Mouse (Mus musculus): ENCODE measurements around the gene Rgs14.
A peak's percentile ranks its signal among the peaks of the same experiment; 100 is the strongest.

Rgs14 gene

DNA sequence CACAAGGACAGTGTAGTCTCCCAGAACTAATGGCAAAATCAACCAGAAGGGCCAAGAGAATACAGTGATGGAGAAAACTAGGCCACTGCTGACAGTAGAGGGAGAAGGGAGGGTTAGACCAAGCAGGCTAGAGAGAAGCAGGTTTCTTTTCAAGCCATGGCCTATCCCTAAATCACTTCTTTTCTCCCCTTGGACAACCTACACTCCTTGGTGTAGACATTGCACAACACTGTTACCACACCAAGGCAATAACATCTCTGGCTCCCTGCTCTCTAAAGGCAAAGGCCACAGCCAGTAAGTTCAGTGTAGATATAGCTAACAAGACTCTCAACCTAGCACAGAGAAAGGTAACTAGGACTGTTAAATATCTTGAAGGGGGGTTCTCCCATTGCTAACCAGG lies 8.4 kb upstream of the Rgs14 start:
- DNase-seq = no peak

DNA sequence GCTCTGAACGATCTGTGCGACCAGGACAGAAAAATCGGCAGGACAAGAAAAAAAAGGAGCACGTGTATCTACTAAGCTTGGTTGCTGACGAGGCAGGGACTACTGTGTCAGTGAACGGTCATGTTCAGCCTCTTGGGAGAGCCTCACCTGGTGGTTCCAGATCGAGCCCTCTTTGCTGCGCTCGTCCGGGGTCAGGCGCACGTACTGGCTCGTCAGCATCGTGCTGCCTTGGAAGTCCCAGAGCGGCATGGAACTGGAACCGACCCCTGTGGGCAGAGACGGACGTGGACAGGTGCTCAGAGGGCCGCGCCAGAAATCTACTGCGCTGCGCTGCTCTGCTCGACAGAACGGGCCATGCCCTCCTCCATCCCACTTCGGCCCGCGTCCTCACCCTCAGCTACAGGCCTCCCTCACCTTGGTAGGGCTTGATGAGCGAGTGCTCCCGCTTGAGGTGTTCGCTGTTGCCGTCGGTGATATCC lies 7.5 kb upstream of the Rgs14 start:
- DNase-seq = peak; percentile 29

DNA sequence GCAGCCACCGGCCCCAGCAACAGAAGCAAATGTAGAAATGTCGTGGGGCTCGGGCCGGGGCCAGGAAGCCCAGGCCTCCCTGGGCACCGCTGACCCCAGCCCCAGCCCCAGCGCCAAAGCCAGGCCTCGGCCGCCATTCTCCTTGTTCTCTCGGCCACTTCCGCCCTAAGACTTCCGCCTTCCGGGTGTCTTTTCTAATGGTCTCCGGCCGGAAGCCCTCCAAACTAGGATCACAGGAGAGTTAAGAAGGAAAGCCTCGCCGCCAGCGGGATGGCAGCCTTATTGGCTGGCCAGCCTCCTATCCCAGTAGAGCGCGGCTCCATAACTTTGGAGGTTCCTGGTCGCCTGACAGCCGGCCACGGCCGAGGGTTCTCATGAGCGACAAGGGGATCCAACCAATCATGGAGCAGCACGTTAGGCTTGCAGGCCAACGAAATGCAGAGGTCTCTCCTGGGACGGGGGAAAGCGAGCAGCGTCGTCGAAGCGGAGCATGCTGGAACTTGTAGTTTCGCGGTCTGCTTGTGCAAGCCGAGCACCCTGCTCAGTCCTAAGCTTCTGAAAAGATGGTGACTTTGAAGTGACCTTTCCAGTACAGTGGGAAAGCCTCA lies 7.0 kb upstream of the Rgs14 start, which contains the start of gene Lman2:
Lman2 (minus strand) TSS at position 331 of the 608 bp plus-strand sequence.
- peak; percentile 99 for DNase-seq

DNA sequence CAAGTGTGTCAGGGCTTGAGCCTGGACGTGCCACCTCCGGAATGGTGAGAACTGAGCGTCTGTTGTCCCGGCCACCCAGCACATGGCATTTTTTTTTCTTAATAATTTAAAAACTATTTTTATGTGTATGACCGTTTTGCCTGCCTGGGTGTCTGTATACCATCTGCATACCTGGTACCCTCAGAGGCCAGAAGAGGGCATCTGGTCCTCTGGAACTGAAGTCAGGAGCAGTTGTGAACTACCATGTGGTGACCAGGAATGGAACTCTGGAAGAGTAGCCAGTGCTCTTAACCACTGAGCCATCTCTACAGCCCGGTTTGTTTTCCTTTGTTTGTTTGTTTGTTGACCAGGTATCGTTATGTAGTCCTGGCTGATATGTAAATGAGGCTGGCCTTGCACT lies 1.1 kb upstream of the Rgs14 start:
- DNase-seq = peak; percentile 50

DNA sequence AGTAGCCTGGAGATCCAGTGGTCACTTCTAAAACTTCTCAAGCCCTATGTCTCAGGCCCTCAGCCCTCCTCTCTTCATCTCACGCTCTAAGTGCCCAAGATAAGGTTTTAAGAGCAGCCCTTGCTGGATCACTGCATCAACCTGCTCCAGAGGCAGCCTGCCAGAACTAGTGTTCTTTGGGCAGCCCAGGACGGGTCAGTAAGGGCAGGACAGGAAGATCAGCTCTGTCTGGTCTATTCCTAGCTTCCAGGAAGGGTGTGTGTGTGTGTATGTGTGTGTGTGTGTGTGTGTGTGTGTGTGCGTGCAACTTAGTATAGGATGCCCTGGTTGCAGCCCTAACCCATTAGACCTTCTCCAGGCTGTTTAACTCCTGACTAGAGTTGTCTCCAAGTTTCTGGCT lies 702 bp downstream of the Rgs14 start:
- peak; percentile 77 for DNase-seq

DNA sequence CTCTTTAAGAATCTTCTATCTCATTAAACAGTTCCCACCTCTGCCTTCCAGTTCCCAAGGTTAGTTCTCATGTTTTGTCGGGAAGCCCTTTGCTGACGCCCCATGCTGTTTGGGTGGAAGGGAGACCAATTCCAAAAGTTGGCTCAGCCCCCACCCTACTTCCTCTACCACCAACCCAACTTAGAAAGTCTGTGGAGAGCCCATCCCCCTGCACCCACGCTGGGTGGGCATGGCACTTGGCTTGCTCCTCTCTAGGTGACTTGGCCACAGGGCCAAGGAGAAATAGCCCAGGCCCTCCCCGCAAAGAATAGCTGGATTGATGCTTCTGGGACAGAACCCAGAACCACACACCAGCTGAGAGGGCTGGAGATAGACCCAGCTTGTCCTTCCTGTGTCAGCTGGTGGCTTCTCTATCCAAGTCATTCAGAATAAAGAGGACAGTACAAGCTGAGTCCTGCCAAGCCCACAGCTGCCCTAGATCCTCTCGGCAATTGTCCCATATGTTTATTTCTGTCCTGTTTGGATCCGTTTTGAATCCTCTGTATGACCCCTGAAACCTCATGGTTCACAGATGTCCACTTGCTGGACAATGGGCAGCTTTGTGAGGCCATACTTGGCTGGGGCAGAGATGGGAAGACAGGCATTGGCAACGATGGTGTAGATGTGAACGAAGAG lies 1.6 kb downstream of the Rgs14 start:
- DNase-seq = no peak

DNA sequence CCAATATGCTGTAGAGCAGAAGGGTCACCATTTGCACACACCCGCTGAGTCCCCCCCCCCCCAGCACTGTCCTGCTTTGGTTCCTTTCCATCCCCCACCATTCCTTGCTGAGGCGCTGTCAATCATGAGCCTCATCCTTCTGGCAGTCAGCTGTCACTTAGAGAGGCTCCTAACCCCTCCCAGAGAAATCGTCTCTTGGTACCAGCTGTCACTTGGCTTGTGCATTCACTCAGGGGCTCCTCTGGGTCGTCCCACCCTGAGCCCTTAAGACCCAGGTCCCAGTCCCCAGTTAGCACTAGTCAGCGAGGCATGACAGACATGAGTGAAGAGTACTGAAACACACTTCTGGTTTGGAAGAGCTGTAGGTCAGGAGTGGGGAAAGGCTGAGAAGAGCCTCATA lies 2.2 kb downstream of the Rgs14 start:
- DNase-seq = no peak

DNA sequence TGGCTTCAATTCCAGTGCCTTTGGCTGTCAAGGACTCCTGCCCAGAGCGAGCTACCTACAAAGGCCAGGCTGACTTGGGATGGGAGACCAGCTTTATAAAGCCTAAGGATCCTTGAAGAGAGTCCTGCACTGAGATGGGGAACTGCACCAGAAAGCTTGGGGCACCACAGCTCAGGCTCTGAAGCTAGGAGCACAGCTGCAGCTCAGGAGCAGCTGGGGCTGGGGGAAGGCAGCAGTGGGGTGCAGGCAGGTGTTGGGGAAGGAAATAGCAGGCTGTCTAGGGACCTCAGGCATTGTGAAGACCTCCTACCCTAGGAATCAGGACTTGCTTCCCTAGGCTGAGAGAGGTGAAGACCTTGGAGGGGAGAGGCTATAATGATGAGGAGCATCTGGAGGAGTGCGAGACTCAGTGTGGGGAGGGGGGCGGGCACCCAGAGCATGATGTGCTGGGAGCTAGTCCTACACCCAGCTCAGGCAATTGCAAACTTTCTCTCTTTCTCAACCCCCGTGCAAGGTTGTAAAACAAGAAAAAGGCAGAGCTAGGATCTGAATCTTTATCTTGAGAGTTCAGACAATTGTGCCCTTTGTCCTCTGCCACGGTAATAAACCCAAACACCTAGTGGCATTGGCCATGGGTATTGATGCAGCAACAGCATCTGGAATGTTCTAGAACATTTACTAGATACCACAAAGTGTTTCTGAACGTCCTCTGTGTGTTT lies 4.8 kb downstream of the Rgs14 start:
- no peak for DNase-seq

DNA sequence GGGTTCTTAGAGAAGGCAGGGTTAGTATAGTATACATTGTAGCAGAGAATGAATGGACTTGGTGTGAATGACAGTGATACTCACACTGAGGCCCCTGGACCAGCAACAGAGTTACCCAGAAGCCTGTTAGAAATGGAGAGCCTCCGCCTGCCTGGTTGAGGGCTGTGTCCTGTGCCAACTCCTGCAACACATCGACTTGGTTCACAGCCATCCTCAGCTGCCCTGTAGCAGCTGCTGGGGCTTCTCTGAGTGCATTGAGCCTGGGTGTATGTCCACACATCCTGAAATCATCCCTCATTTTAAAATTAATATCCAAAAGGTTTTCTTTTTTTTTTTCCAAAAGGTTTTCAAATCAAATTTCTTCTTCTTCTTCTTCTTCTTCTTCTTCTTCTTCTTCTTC lies 6.3 kb downstream of the Rgs14 start:
- no peak for DNase-seq

DNA sequence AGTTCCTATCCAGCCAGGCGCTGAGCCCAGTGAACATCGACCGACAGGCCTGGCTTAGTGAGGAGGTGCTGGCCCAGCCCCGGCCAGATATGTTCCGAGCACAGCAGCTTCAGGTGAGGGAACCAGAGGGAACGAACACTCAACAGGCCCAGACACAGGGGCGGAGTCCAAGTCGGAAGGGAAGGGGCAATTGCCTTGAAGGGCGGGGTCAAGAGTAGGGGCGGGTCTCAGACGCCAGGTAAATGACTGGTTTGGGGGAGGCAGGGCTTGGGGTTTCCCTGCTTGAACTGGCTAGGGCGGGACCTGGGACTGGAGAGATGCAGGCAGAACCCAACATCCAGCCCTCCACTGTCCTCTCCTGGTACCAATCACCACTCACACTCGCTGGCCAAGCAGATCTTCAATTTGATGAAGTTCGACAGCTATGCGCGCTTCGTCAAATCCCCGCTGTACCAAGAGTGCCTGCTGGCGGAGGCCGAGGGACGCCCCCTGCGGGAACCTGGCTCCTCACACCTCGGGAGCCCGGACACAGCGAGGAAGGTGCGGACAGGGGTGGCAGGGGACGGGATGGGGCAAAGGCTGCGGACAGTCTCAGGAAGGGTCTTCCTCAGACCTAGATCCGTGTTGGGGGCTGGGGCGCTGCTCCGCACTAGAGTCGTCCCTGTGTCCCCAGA lies 9.5 kb downstream of the Rgs14 start:
- peak; percentile 39 for DNase-seq

DNA sequence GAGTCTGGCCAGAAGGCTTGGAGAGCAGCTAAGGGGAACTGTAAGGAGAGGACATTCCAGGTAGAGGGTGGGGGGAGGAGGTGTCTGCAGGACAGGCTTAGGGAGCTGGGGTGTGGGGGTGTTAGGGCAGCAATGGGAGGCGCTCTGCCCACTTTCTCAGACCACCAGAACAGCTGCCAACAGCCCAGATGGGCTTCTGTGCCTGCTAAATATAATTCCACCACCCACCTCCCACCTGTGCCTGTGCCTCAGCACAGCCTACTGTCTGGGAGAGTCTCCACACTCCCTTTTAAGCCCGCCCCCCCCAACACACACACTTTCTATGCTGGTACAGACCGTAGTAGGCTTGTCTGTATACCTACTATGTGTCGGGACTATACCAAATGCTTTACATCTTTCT lies 12.3 kb downstream of the Rgs14 start:
- DNase-seq = no peak

DNA sequence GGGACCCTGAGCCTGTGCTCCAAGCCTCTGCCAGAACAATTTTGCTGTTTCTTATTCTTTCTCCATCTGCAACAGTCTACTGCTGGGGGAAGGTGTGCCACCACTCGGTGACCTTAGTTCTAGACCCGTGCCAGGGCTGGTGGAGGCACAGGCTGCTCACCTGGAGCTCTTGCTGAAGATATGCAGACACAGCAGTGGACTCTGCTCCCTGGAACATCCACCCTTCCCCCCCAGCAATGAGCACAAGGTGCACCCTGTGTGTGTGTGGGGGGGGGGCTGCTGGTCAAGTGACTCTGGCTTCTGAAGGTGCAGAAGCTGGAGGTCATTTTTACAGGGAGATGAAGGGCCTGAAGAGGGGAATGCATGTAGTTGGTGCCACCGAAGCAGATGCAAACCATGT lies 21.1 kb downstream of the Rgs14 start:
- DNase-seq = peak; percentile 95

DNA sequence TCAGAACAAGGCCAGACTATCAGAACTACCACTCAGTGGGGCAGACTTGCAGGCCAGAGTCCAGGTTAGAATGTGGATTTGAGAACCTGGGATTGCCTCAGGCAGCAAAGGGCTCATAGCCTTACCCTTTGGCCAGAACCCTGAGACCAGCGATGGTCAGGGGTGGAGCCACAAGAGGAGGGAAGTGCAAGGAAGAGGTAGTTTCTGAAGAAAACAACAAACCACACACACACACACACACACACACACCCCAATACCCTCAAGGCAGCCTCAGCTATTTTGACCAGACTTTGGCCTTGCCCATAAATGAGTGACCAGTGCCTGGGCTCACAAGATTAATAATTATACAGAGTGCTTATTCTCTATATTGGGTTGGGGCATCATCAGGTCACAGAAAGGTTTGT lies 22.1 kb downstream of the Rgs14 start:
- peak; percentile 95 for DNase-seq

DNA sequence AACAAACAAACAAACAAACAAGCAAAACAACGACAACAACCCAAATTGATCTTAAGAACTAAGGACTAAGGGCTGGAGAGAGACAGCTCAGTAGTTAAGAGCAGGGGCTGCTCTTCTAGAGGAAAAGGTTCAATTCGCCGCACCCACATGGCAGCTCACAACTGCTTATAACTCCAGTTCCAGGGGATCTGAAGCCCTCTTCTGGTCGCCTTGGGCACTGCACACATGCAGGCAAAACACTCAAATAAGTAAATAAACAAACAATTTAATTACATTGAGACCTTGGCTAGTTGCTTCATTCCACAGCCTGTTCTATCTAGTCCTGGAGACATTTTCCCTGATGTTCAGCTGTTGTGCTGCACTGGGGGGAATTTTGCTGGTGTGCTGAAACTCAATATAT lies 23.4 kb downstream of the Rgs14 start:
- peak; percentile 53 for DNase-seq

DNA sequence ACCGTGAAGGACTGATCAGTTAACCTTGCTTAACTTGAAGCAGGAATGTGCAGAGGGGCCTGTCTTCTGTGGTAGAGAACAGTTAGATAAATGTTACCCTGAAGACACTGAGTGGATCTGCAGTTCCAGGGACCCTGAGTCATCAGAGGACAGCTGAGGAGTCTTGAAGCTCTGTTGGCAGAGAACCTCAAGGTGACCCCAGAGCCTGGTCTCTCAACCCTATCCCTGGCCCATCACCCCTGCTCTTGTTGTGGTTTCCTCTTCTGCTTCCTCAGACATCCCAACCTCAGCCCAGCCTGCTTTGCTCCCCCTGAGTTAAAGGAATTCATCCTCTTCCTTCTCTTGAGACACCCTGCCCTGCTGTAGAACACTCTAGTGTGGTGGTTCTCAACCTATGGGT lies 28.6 kb downstream of the Rgs14 start, which contains the start of gene Slc34a1:
Slc34a1 (plus strand) TSS at position 100 of the 400 bp plus-strand sequence.
- DNase-seq = peak; percentile 27

DNA sequence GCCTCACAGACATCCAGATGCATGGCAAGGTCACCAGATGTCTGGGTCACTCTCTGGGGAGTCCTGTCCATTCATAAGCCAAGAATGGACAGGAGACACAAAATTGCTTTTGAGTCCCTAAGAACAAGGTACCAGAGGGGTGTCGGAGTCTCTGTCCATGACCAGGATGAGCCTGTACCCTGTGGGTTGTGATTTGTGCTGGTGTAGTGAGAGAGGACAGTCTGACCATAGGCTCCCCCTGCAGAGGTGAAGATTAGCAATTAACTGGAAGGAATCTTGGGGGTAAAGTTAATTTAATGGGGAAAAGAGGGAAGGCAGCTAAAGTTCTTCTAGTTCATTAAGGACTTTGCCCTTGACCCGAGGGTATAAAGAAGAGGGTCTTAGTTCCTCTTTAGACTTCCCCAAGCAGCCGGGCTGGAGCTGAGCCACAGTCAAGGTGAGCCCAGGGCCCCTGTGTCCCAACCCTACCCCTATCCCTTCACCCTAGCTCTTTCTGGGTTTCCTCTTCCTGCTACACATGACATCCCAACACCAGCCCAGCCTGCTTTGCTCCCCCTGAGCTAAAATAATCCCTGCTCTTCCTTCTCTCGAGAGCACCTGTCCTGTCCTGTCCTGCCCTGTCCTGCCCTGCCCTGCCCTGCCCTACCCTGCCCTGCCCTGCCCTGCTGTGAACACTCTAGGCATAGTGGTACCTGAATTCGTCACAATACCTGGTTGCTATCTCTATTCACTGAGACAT lies 29.9 kb downstream of the Rgs14 start:
- peak; percentile 92 for DNase-seq

DNA sequence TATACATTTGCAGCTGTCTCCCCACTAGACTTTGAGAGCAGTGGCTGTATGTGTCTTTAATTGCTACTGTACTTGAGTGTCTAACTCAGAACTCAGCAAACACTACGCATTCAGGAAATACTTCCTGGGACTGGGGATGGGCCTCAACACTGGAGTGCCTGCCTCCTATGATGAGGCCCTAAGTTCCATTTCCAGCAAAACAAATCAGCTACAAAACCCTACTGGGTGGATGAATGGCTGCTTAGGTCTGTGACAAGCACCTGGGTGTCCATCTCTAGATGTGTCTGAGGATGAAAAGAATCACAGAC lies 30.5 kb downstream of the Rgs14 start:
- DNase-seq = peak; percentile 16

DNA sequence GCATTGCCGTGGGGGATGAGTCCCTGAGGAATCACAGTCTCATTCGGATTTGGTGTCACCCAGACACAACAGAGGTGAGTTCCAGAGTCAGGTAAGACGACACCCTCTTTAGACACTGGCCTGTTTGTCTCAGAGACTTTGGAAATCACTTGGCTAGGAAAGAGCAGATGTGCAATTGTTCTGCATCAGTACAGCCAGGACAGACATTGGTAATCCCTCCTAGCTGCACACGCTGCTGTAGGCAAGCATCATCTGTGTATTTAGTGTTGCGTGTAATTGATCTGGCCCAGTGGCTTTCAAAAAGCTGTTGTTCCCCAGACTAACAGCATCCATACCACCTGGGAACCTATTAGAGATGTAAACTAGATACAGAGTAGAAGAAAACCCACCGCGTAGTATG lies 33.7 kb downstream of the Rgs14 start:
- DNase-seq = no peak

DNA sequence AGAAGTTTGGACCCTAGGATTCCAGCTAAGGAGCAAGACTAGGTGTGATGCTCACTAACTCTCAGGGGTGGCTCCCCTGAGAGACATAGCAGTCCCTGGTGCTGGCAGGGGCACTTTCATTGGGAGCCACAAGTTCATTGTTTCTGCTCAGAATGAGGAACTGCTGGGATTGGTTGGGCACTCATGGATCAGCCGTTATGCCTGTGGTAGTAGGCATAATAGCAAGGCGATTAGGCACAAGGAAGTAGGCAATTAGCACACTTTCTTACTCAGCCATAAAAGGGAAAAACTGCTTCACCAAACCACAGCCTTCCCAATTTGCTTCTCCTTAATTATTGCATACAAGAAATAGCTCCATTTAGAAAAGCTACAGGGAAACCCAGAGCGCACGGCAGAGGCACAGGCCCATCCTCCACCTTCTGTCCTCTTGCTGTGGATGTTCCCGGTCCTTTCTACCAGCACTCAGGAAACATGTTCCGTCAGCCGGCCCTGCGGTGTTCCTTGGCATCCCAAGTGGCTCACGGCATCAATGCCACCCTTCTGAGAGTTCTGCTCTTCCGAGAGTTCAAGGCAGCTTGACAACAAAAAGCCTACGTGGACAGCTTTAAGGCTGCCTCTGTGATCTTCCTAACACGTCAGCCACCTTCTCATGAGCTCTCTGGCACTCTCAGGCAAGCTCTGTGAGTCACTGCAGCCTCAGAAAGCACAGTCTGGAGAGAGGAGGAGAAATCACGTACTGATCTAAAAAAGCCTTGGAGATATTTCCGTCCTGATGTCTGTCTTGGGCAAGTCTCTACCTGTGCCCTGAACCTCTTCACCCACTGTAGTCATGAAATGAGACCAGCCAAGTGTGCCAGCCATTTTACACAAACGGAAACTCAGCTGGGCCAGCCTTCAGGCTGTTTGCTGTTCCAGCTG lies 34.7 kb downstream of the Rgs14 start:
- DNase-seq = peak; percentile 41

DNA sequence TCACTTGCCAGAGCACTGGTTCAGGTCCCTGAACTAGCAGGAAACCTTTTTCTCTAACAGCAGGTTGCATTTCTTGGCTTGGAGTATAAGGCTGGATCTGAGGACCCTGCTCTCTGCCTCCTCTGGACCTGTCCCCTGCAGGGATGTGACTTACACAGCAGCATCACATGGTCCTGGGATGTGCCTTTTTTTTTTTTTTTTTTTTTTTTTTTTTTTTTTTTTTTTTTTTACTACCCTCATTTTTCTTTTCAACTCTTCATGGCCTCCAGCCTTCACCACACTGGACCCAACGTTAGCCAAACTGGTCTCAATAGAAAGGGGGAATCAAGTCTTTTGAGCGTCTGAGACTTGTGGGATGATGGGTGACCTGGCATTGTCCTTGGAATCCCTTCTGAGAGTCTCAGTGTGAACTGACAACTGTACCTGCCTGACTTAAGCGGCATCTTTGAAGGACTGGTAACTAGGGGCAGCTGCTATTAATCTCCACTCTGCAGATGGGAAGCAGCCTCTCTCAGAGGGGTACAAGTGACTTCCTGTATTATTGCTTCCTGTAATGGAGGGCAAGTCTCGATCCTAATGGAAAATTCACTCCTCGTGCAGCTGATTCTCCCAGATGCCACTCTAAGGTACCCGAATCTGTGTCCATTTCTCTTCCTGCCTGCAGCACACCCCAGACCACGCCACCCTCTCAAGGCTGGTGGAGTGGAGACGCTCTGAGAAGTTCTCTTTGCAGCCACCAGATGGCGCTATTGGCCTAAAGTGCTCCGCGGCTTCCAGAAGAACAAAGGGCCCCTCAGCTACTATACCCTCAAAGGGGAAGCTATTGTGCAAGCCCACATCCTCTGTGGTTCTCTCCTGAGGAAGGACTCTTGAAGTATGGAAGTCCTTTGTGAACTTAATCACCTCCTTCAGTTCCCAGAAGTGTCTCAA lies 35.6 kb downstream of the Rgs14 start:
- DNase-seq = peak; percentile 76
